ENCODE assay signal across 18 mouse cellular contexts in the genomic region with DNA sequence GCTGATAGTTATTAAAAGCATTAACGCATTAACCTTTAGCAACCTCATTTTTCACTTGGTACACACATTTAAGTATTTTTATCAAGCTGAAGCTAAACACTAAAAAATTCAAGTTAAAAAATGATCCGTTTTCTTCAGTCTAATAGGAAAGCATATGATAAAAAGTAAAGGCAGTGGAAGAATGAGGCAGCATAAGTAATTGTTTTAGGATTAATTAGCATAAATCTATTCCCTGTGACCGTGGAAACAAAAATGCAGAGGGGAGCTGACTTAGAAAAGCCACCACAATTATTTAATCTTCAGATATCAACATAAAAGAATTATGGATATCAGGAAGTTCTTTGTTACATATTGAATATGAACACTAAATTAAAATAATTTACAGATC. TPM values are rescaled to one million over a fixed set of nuclear protein-coding genes. Genes with fewer than 3 reads are reported as not detected.
DNase-seq lines count a peak whose midpoint lies in the region; ATAC-seq and TF ChIP-seq lines count a peak whose summit lies in the region.
"Had no signal": no experiment of that assay in that cellular context is flagged by ENCODE, and none has a peak within 500 bp of the region (broad histone marks: within the 10 kb centered on the region; RNA-seq: fewer than 3 reads in every experiment).

No protein-coding gene starts in this region.

- no peaks in the 10 kb centered on the region for H3K27me3 ChIP-seq in intestine, embryonic 14.5 days (replicated peaks; ENCODE audit: control insufficient read depth, insufficient read depth, low read length)
- H3K27me3 ChIP-seq in intestine, embryonic 16.5 days (replicated peaks; ENCODE audit: control insufficient read depth, insufficient read depth, low read length) = no peaks in the 10 kb centered on the region
- no peaks in the 10 kb centered on the region for H3K27me3 ChIP-seq in forebrain, postnatal 0 days (ENCODE audit: insufficient read depth, low read length)
- no peaks in the 10 kb centered on the region for H3K27me3 ChIP-seq in midbrain, embryonic 11.5 days (ENCODE audit: control insufficient read depth, insufficient read depth, low read length)
- H3K27me3 ChIP-seq in neural tube, embryonic 15.5 days (replicated peaks) = no peaks in the 10 kb centered on the region
- H3K27me3 ChIP-seq in liver, embryonic 11.5 days (replicated peaks; ENCODE audit: control insufficient read depth, insufficient read depth, low read length) = no peaks in the 10 kb centered on the region

- ATAC-seq in intestine, embryonic 14.5 days (replicated peaks; ENCODE audit: low FRiP score, low TSS enrichment, low read depth) = no peak
- ATAC-seq in intestine, embryonic 16.5 days = no peak
- peak; percentile 17; the same call in 1 of the 2 replicates for ATAC-seq in forebrain, postnatal 0 days
- ATAC-seq in midbrain, embryonic 11.5 days (ENCODE audit: low FRiP score) = no peak
- ATAC-seq in neural tube, embryonic 15.5 days (ENCODE audit: low FRiP score) = peak; percentile 30; the same call in 1 of the 2 replicates
- no peak for ATAC-seq in liver, embryonic 11.5 days (replicated peaks; ENCODE audit: low FRiP score)

- H3K36me3 ChIP-seq in intestine, embryonic 14.5 days (ENCODE audit: control insufficient read depth, insufficient read depth, low read length) = no peaks in the 10 kb centered on the region
- no peaks in the 10 kb centered on the region for H3K36me3 ChIP-seq in intestine, embryonic 16.5 days (ENCODE audit: control insufficient read depth, insufficient read depth, low read length)
- H3K36me3 ChIP-seq in forebrain, postnatal 0 days (ENCODE audit: insufficient read depth) = no peaks in the 10 kb centered on the region
- H3K36me3 ChIP-seq in midbrain, embryonic 11.5 days (ENCODE audit: control insufficient read depth, insufficient read depth, low read length) = no peaks in the 10 kb centered on the region
- H3K36me3 ChIP-seq in neural tube, embryonic 15.5 days = no peaks in the 10 kb centered on the region
- H3K36me3 ChIP-seq in liver, embryonic 11.5 days (ENCODE audit: control insufficient read depth, insufficient read depth, low read length) = no peaks in the 10 kb centered on the region

- DNase-seq in intestine, embryonic 14.5 days (ENCODE audit: low spot score) = no peak
- no peak for DNase-seq in forebrain, postnatal 0 days
- DNase-seq in midbrain, embryonic 11.5 days (ENCODE audit: low spot score, missing footprints) = peak; percentile 88
- DNase-seq in liver, embryonic 11.5 days (ENCODE audit: low spot score) = no peak
- no peak for DNase-seq in spleen, postnatal 4 days (ENCODE audit: low spot score in 2 of 2)
- no peak for DNase-seq in cerebellum, postnatal 4 days (ENCODE audit: low spot score in 2 of 2)
- DNase-seq: cerebellum, adult 8-10 months; heart, adult 18-20 months; thymus, postnatal 14 days had no signal

- peak overlapping the region; percentile 0; the same call in 1 of the 2 replicates for H3K9ac ChIP-seq in intestine, embryonic 14.5 days (ENCODE audit: low read length)
- no peak overlapping the region for H3K9ac ChIP-seq in intestine, embryonic 16.5 days (ENCODE audit: low read depth, low read length)
- peak overlapping the region; percentile 42 for H3K9ac ChIP-seq in forebrain, postnatal 0 days
- peak overlapping the region; percentile 53 for H3K9ac ChIP-seq in midbrain, embryonic 11.5 days (ENCODE audit: low read length)
- H3K9ac ChIP-seq in neural tube, embryonic 15.5 days (replicated peaks) = peak overlapping the region; percentile 32; the same call in 1 of the 2 replicates
- no peak overlapping the region for H3K9ac ChIP-seq in liver, embryonic 11.5 days (ENCODE audit: low read depth, low read length)
- H3K9ac ChIP-seq: liver, embryonic 14.5 days had no signal

- H3K4me1 ChIP-seq in intestine, embryonic 14.5 days (replicated peaks; ENCODE audit: control insufficient read depth, insufficient read depth, low read length) = no peaks in the 10 kb centered on the region
- peaks cover 5% of the 10 kb centered on the region; the same call in 1 of the 2 replicates for H3K4me1 ChIP-seq in intestine, embryonic 16.5 days (ENCODE audit: control insufficient read depth, insufficient read depth, low read length)
- no peaks in the 10 kb centered on the region; the same call in 1 of the 2 replicates for H3K4me1 ChIP-seq in forebrain, postnatal 0 days (ENCODE audit: insufficient read depth)
- H3K4me1 ChIP-seq in midbrain, embryonic 11.5 days (ENCODE audit: control insufficient read depth, insufficient read depth, low read length) = peaks cover 5% of the 10 kb centered on the region; the same call in 1 of the 2 replicates
- H3K4me1 ChIP-seq in neural tube, embryonic 15.5 days = peaks cover 9% of the 10 kb centered on the region
- no peaks in the 10 kb centered on the region for H3K4me1 ChIP-seq in liver, embryonic 11.5 days (replicated peaks; ENCODE audit: control insufficient read depth, insufficient read depth, low read length)

- WGBS in intestine, embryonic 14.5 days = 28% methylated on average over 3 of the region's 3 CpGs
- WGBS in intestine, embryonic 16.5 days = 37% methylated on average over 3 of the region's 3 CpGs
- 8% methylated on average over 3 of the region's 3 CpGs for WGBS in forebrain, postnatal 0 days
- 27% methylated on average over 3 of the region's 3 CpGs for WGBS in midbrain, embryonic 11.5 days
- WGBS in neural tube, embryonic 15.5 days = 21% methylated on average over 3 of the region's 3 CpGs
- 56% methylated on average over 3 of the region's 3 CpGs for WGBS in liver, embryonic 11.5 days

- H3K4me3 ChIP-seq in intestine, embryonic 14.5 days (ENCODE audit: low read depth, low read length) = no peak overlapping the region
- H3K4me3 ChIP-seq in intestine, embryonic 16.5 days (ENCODE audit: low read length) = no peak overlapping the region
- peak overlapping the region; percentile 18 for H3K4me3 ChIP-seq in forebrain, postnatal 0 days (ENCODE audit: low read depth, low read length)
- 0 out of 2 replicates have a peak overlapping the region, but pooled peaks have one; percentile 5 for H3K4me3 ChIP-seq in midbrain, embryonic 11.5 days (ENCODE audit: low read depth, low read length)
- peak overlapping the region; percentile 17; the same call in 1 of the 2 replicates for H3K4me3 ChIP-seq in neural tube, embryonic 15.5 days (replicated peaks)
- H3K4me3 ChIP-seq in liver, embryonic 11.5 days (ENCODE audit: low read depth, low read length) = no peak overlapping the region

- peak overlapping the region; percentile 31 for H3K4me2 ChIP-seq in intestine, embryonic 14.5 days (ENCODE audit: low read length)
- no peak overlapping the region for H3K4me2 ChIP-seq in intestine, embryonic 16.5 days (ENCODE audit: low read depth, low read length)
- H3K4me2 ChIP-seq in forebrain, postnatal 0 days (ENCODE audit: low read depth) = peak overlapping the region; percentile 38
- peak overlapping the region; percentile 39 for H3K4me2 ChIP-seq in midbrain, embryonic 11.5 days
- peak overlapping the region; percentile 50 for H3K4me2 ChIP-seq in neural tube, embryonic 15.5 days
- H3K4me2 ChIP-seq in liver, embryonic 11.5 days = no peak overlapping the region

- H3K9me3 ChIP-seq in intestine, embryonic 14.5 days (ENCODE audit: control insufficient read depth, low read length) = no peaks in the 10 kb centered on the region
- no peaks in the 10 kb centered on the region for H3K9me3 ChIP-seq in intestine, embryonic 16.5 days (ENCODE audit: control insufficient read depth, low read length)
- no peaks in the 10 kb centered on the region for H3K9me3 ChIP-seq in forebrain, postnatal 0 days (ENCODE audit: low read length)
- H3K9me3 ChIP-seq in midbrain, embryonic 11.5 days (ENCODE audit: control insufficient read depth, low read length) = no peaks in the 10 kb centered on the region
- no peaks in the 10 kb centered on the region for H3K9me3 ChIP-seq in neural tube, embryonic 15.5 days (replicated peaks)
- no peaks in the 10 kb centered on the region for H3K9me3 ChIP-seq in liver, embryonic 11.5 days (ENCODE audit: control insufficient read depth, low read length)

- H3K27ac ChIP-seq in intestine, embryonic 14.5 days (ENCODE audit: low read depth) = no peak overlapping the region
- no peak overlapping the region for H3K27ac ChIP-seq in intestine, embryonic 16.5 days (ENCODE audit: low read length)
- peak overlapping the region; percentile 80 for H3K27ac ChIP-seq in forebrain, postnatal 0 days (ENCODE audit: low read depth, low read length)
- H3K27ac ChIP-seq in midbrain, embryonic 11.5 days (ENCODE audit: low read depth, low read length) = peak overlapping the region; percentile 69; the same call in 1 of the 2 replicates
- H3K27ac ChIP-seq in neural tube, embryonic 15.5 days (replicated peaks) = peak overlapping the region; percentile 76
- H3K27ac ChIP-seq in liver, embryonic 11.5 days (ENCODE audit: low read depth, low read length) = no peak overlapping the region
- H3K27ac ChIP-seq: kidney, postnatal 0 days; liver, embryonic 14.5 days had no signal

- no peak for TF ChIP-seq CTCF in forebrain, postnatal 0 days (IDR thresholded peaks at IDR 0.05; ENCODE audit: low read depth)

RNA-seq across cellular contexts. Expression of gene Sike1, which starts 15.2 kb away (rescaled TPM):
- 54.3 and 61.3 TPM in 2 replicates for polyA plus RNA-seq in intestine, embryonic 14.5 days (2014; fragmentation: Nextera tagmentation; extraction: Ambion mirVana)
- 43.4 and 44.9 TPM in 2 replicates for polyA plus RNA-seq in intestine, embryonic 16.5 days (2015; fragmentation: Nextera tagmentation; extraction: Ambion mirVana)
- 25.9 and 29.6 TPM in 2 replicates for total RNA-seq in forebrain, postnatal 0 days (2014; rRNA removed)
- 43.0 and 48.2 TPM in 2 replicates for polyA plus RNA-seq in forebrain, postnatal 0 days (2015; fragmentation: Nextera tagmentation; extraction: Ambion mirVana)
- 108 and 116 TPM in 2 replicates for polyA plus RNA-seq in midbrain, embryonic 11.5 days (2014; fragmentation: Nextera tagmentation; extraction: Ambion mirVana)
- polyA plus RNA-seq in neural tube, embryonic 15.5 days (2015; fragmentation: Nextera tagmentation; extraction: Ambion mirVana) = 55.4 and 57.8 TPM in 2 replicates
- polyA plus RNA-seq in liver, embryonic 11.5 days (2014; fragmentation: Nextera tagmentation; extraction: Ambion mirVana) = 40.5 and 42.9 TPM in 2 replicates

RNA-seq across cellular contexts. Expression of gene Nr1h5, which starts 16.4 kb away (rescaled TPM):
- not detected in 2 replicates for polyA plus RNA-seq in intestine, embryonic 14.5 days (2014; fragmentation: Nextera tagmentation; extraction: Ambion mirVana)
- polyA plus RNA-seq in intestine, embryonic 16.5 days (2015; fragmentation: Nextera tagmentation; extraction: Ambion mirVana) = 0.15 TPM in 1 of 2 replicates, not detected in the other
- 0.52 TPM in 1 of 2 replicates, not detected in the other for total RNA-seq in forebrain, postnatal 0 days (2014; rRNA removed)
- 0.05 and 0.17 TPM in 2 replicates for polyA plus RNA-seq in forebrain, postnatal 0 days (2015; fragmentation: Nextera tagmentation; extraction: Ambion mirVana)
- 0.04 and 0.19 TPM in 2 replicates for polyA plus RNA-seq in midbrain, embryonic 11.5 days (2014; fragmentation: Nextera tagmentation; extraction: Ambion mirVana)
- 0.06 and 0.15 TPM in 2 replicates for polyA plus RNA-seq in neural tube, embryonic 15.5 days (2015; fragmentation: Nextera tagmentation; extraction: Ambion mirVana)
- polyA plus RNA-seq in liver, embryonic 11.5 days (2014; fragmentation: Nextera tagmentation; extraction: Ambion mirVana) = 18.3 and 21.9 TPM in 2 replicates
- total RNA-seq: adrenal gland, adult 18-20 months; gastrocnemius, adult 18-20 months; heart, adult 18-20 months; hematopoietic stem cell, adult 5-6 weeks; left cerebral cortex, postnatal 4 days; monocyte, adult 5-6 weeks had no signal
- polyA plus RNA-seq: kidney, postnatal 0 days had no signal

RNA-seq across cellular contexts. Expression of gene Csde1, which starts 39.9 kb away (rescaled TPM):
- polyA plus RNA-seq in intestine, embryonic 14.5 days (2014; fragmentation: Nextera tagmentation; extraction: Ambion mirVana) = 378 and 381 TPM in 2 replicates
- 235 and 244 TPM in 2 replicates for polyA plus RNA-seq in intestine, embryonic 16.5 days (2015; fragmentation: Nextera tagmentation; extraction: Ambion mirVana)
- 330 and 341 TPM in 2 replicates for total RNA-seq in forebrain, postnatal 0 days (2014; rRNA removed)
- polyA plus RNA-seq in forebrain, postnatal 0 days (2015; fragmentation: Nextera tagmentation; extraction: Ambion mirVana) = 269 and 315 TPM in 2 replicates
- polyA plus RNA-seq in midbrain, embryonic 11.5 days (2014; fragmentation: Nextera tagmentation; extraction: Ambion mirVana) = 522 and 609 TPM in 2 replicates
- 294 and 309 TPM in 2 replicates for polyA plus RNA-seq in neural tube, embryonic 15.5 days (2015; fragmentation: Nextera tagmentation; extraction: Ambion mirVana)
- polyA plus RNA-seq in liver, embryonic 11.5 days (2014; fragmentation: Nextera tagmentation; extraction: Ambion mirVana) = 254 and 288 TPM in 2 replicates

RNA-seq across cellular contexts. Expression of gene Sycp1, which starts 44.4 kb away (rescaled TPM):
- not detected in 2 replicates for polyA plus RNA-seq in intestine, embryonic 14.5 days (2014; fragmentation: Nextera tagmentation; extraction: Ambion mirVana)
- polyA plus RNA-seq in intestine, embryonic 16.5 days (2015; fragmentation: Nextera tagmentation; extraction: Ambion mirVana) = not detected in 2 replicates
- not detected in 2 replicates for total RNA-seq in forebrain, postnatal 0 days (2014; rRNA removed)
- not detected in 2 replicates for polyA plus RNA-seq in forebrain, postnatal 0 days (2015; fragmentation: Nextera tagmentation; extraction: Ambion mirVana)
- not detected in 2 replicates for polyA plus RNA-seq in midbrain, embryonic 11.5 days (2014; fragmentation: Nextera tagmentation; extraction: Ambion mirVana)
- not detected in 2 replicates for polyA plus RNA-seq in neural tube, embryonic 15.5 days (2015; fragmentation: Nextera tagmentation; extraction: Ambion mirVana)
- polyA plus RNA-seq in liver, embryonic 11.5 days (2014; fragmentation: Nextera tagmentation; extraction: Ambion mirVana) = 0.12 and 0.19 TPM in 2 replicates
- total RNA-seq: adrenal gland, adult 18-20 months; gastrocnemius, adult 18-20 months; hematopoietic stem cell, adult 5-6 weeks; left cerebral cortex, postnatal 4 days; monocyte, adult 5-6 weeks had no signal
- polyA plus RNA-seq: kidney, postnatal 0 days had no signal

Comparison
In these comparisons a context has a peak if more than half of its experiments do, and no peak if none do; other contexts are left out.
1. H3K4me2 ChIP-seq: peak in intestine, embryonic 14.5 days (single experiment), forebrain, postnatal 0 days (single experiment), midbrain, embryonic 11.5 days (single experiment) and neural tube, embryonic 15.5 days (single experiment); none in intestine, embryonic 16.5 days (single experiment) and liver, embryonic 11.5 days (single experiment).
2. H3K9ac ChIP-seq: peak in intestine, embryonic 14.5 days (single experiment), forebrain, postnatal 0 days (single experiment), midbrain, embryonic 11.5 days (single experiment) and neural tube, embryonic 15.5 days (single experiment); none in intestine, embryonic 16.5 days (single experiment) and liver, embryonic 11.5 days (single experiment).
3. ATAC-seq: peak in forebrain, postnatal 0 days (single experiment) and neural tube, embryonic 15.5 days (single experiment); none in intestine, embryonic 14.5 days (single experiment), intestine, embryonic 16.5 days (single experiment), midbrain, embryonic 11.5 days (single experiment) and liver, embryonic 11.5 days (single experiment).
4. H3K27ac ChIP-seq: peak in forebrain, postnatal 0 days (single experiment), midbrain, embryonic 11.5 days (single experiment) and neural tube, embryonic 15.5 days (single experiment); none in intestine, embryonic 14.5 days (single experiment), intestine, embryonic 16.5 days (single experiment) and liver, embryonic 11.5 days (single experiment).
5. H3K4me3 ChIP-seq: peak in forebrain, postnatal 0 days (single experiment), midbrain, embryonic 11.5 days (single experiment) and neural tube, embryonic 15.5 days (single experiment); none in intestine, embryonic 14.5 days (single experiment), intestine, embryonic 16.5 days (single experiment) and liver, embryonic 11.5 days (single experiment).
6. RNA of gene Nr1h5, which starts 16.4 kb away (polyA plus RNA-seq): 18.3 to 21.9 TPM in liver, embryonic 11.5 days; 0.05 to 0.17 TPM in forebrain, postnatal 0 days, 0.15 TPM in intestine, embryonic 16.5 days, 0.06 to 0.15 TPM in neural tube, embryonic 15.5 days, 0.04 to 0.19 TPM in midbrain, embryonic 11.5 days and not detected in intestine, embryonic 14.5 days; every median in the first group is over 10 times any median in the second.